Mouse (Mus musculus): Measurements from ENCODE around the gene Psmb6. TPM values are rescaled to one million over a fixed set of nuclear protein-coding genes. Genes with fewer than 3 reads are reported as not detected.

Psmb6 gene
- polyA plus RNA-seq, 1 experiment from 2014 or later = 684 TPM

DNA sequence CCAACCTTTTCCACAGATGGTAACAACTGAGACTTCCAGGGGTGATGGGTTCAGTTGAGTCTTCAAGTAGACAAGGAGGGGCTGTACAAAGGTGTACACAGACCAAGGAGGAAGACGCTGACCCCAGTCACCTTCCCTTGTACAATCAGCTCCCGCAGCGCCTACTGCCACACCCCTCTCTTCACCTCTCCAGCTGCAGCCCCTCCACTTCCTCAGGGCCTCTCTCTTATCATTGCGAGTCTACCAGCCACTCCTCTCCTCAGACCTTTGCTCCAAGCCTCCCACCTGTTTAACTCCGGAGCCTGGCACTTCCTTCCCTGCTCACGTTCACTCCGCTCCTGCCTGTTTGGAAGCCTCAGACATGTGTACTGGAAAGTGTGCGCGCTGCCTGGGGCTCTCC, 20.2 kb upstream of the Psmb6 start, which contains the start of gene Tm4sf5:
Tm4sf5 (plus strand) TSS at position 275 of the 400 bp plus-strand sequence.
- H3K9ac ChIP-seq (ENCODE audit: low read depth, low read length) = no peak within 1 kb of the TSS
- H3K36me3 ChIP-seq (ENCODE audit: control insufficient read depth, insufficient read depth, low read length) = no peaks in the 10 kb centered on the region
- WGBS (ENCODE audit: insufficient replicate concordance) = 51% methylated on average over 9 of the region's 9 CpGs
- no peaks in the 10 kb centered on the region for H3K9me3 ChIP-seq (replicated peaks; ENCODE audit: control insufficient read depth, low read length)
- no peak within 1 kb of the TSS for H3K4me2 ChIP-seq
- H3K27me3 ChIP-seq (ENCODE audit: control insufficient read depth, insufficient read depth, low read length) = peaks cover 10% of the 10 kb centered on the region
- H3K4me1 ChIP-seq (ENCODE audit: control insufficient read depth, insufficient read depth, low read length) = no peaks in the 10 kb centered on the region; the same call in 1 of the 2 replicates
- no peak within 1 kb of the TSS for H3K27ac ChIP-seq (ENCODE audit: low read depth, low read length)
- ATAC-seq (replicated peaks; ENCODE audit: insufficient number of reproducible peaks, low FRiP score, low TSS enrichment) = no peak; the same call in 1 of the 2 replicates
- H3K4me3 ChIP-seq (ENCODE audit: low read depth, low read length) = no peak within 1 kb of the TSS

DNA sequence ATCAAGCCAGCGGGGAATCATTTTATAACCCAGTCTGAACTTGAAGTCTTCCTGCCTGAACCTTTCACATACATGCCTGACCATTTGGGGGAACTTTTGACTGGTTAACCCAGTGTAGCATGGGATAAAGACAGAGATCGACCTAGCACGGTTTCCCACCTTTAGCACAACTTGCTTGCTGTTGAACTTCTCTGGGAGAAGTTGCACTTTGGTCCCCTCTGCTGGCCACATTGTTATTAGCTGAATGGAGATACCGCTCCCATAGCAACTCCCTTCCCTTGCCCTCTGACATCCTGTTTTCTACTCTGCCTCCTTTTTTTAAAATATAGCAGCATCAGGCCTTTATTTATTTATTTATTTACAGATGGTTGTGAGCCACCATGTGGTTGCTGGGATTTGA, 18.8 kb upstream of the Psmb6 start:
- 18% methylated on average over 4 of the region's 4 CpGs for WGBS (ENCODE audit: insufficient replicate concordance)
- no peak overlapping the region for H3K9ac ChIP-seq (ENCODE audit: low read depth, low read length)
- no peak overlapping the region for H3K4me2 ChIP-seq
- H3K9me3 ChIP-seq (replicated peaks; ENCODE audit: control insufficient read depth, low read length) = no peaks in the 10 kb centered on the region
- H3K4me3 ChIP-seq (ENCODE audit: low read depth, low read length) = no peak overlapping the region
- no peaks in the 10 kb centered on the region for H3K36me3 ChIP-seq (ENCODE audit: control insufficient read depth, insufficient read depth, low read length)
- H3K4me1 ChIP-seq (ENCODE audit: control insufficient read depth, insufficient read depth, low read length) = no peaks in the 10 kb centered on the region; the same call in 1 of the 2 replicates
- ATAC-seq (replicated peaks; ENCODE audit: insufficient number of reproducible peaks, low FRiP score, low TSS enrichment) = no peak
- H3K27me3 ChIP-seq (ENCODE audit: control insufficient read depth, insufficient read depth, low read length) = peaks cover 10% of the 10 kb centered on the region
- no peak overlapping the region for H3K27ac ChIP-seq (ENCODE audit: low read depth, low read length)

DNA sequence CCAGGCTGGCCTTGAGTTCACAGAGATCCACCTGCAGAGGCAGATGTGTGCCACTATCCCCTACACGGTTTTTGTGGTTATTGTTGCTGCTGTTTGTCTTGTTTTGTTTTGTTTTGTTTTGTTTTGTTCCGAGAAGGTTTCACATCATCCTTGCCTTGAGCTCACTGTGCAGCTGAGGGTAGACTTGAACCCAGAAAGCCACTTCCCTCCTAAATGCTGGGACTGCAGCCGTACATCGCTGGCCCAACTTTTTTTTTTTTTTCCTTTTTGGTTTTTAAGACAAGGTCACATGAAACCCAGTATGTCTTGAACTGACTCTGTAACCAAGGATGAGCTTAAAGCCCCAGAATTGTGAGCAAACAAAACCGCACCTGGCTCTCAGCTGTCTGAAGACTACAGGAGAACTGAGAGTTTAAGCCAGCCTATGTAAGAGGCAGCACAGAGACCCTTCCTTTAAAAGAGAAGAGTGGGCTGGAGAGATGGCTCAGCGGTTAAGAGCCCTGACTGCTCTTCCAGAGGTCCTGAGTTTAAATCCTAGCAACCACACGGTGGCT, 18.1 kb upstream of the Psmb6 start:
- Histone ChIP-seq H3K27me3 (ENCODE audit: control insufficient read depth, insufficient read depth, low read length) (peaks cover 10% of the 10 kb centered on the region), H3K4me3 (ENCODE audit: low read depth, low read length) (no peak overlapping the region), H3K4me1 (ENCODE audit: control insufficient read depth, insufficient read depth, low read length) (no peaks in the 10 kb centered on the region; the same call in 1 of the 2 replicates), H3K36me3 (ENCODE audit: control insufficient read depth, insufficient read depth, low read length) (no peaks in the 10 kb centered on the region), H3K9me3 (replicated peaks; ENCODE audit: control insufficient read depth, low read length) (no peaks in the 10 kb centered on the region), H3K9ac (ENCODE audit: low read depth, low read length) (no peak overlapping the region), H3K27ac (ENCODE audit: low read depth, low read length) (no peak overlapping the region), H3K4me2 (no peak overlapping the region)
- 70% methylated on average over 7 of the region's 7 CpGs for WGBS (ENCODE audit: insufficient replicate concordance)
- ATAC-seq (replicated peaks; ENCODE audit: insufficient number of reproducible peaks, low FRiP score, low TSS enrichment) = no peak

DNA sequence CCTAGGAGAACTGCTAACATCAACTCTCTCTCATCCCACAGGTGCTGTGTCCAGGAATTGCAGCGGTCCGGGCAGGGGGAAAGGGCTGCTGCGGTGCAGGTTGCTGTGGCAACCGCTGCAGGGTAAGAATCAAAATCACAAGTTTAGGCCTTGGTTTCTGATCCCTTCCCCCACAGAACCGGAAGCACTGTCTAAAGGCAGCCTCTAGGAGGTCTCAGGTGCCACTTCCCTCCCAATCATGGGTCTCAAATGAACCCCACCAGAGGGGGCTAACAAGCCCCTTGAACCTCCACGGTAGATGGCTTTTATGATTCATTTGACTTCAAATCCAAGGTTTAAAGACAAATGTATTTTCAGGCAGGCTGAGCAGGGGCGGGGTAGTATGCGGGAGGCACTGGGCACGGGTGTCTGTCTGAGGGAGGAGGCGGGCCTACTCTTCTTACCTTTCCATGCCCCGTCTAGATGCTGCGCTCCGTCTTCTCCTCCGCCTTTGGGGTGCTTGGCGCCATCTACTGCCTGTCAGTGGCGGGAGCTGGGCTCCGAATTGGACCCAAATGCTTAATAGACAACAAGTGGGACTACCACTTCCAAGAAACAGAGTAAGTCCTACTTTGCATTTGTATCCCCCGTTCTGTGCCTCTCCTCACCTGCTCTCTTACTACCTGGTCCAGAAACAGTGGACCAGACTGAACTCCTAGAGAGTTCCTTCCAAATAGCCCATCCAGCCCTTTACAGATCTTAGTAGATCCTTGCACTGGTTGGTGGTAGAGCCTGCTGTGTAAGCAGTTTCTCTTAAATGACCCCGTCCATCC, 15.2 kb upstream of the Psmb6 start:
- Histone ChIP-seq H3K4me3 (ENCODE audit: low read depth, low read length) (no peak overlapping the region), H3K36me3 (ENCODE audit: control insufficient read depth, insufficient read depth, low read length) (no peaks in the 10 kb centered on the region), H3K9ac (ENCODE audit: low read depth, low read length) (no peak overlapping the region), H3K4me2 (peak overlapping the region; percentile 49), H3K27ac (ENCODE audit: low read depth, low read length) (no peak overlapping the region), H3K9me3 (replicated peaks; ENCODE audit: control insufficient read depth, low read length) (no peaks in the 10 kb centered on the region), H3K4me1 (ENCODE audit: control insufficient read depth, insufficient read depth, low read length) (no peaks in the 10 kb centered on the region; the same call in 1 of the 2 replicates), H3K27me3 (ENCODE audit: control insufficient read depth, insufficient read depth, low read length) (peaks cover 10% of the 10 kb centered on the region)
- ATAC-seq (replicated peaks; ENCODE audit: insufficient number of reproducible peaks, low FRiP score, low TSS enrichment) = no peak
- WGBS (ENCODE audit: insufficient replicate concordance) = 11% methylated on average over 19 of the region's 19 CpGs

DNA sequence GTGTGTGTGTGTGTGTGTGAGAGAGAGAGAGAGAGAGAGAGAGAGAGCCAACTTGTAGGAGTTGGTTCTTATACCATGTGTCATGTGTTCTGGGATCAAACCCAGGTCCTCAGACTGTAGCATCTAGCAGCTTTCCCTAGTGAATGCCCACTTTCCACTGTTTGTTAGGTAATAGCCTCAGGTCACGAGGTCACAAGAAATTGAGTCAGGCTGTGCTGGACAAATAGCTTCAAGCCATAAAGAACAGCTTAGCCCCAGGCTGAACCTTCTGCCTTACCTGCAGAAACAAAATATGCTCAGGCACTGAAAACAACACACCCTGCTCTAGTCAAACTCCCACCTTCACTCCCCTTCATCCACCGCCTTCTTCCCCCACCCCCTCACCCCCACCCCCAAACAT, 13.9 kb upstream of the Psmb6 start:
- H3K27ac ChIP-seq (ENCODE audit: low read depth, low read length) = no peak overlapping the region
- no peak for ATAC-seq (replicated peaks; ENCODE audit: insufficient number of reproducible peaks, low FRiP score, low TSS enrichment)
- H3K4me3 ChIP-seq (ENCODE audit: low read depth, low read length) = no peak overlapping the region
- H3K9ac ChIP-seq (ENCODE audit: low read depth, low read length) = no peak overlapping the region
- no peaks in the 10 kb centered on the region for H3K36me3 ChIP-seq (ENCODE audit: control insufficient read depth, insufficient read depth, low read length)
- no peaks in the 10 kb centered on the region for H3K9me3 ChIP-seq (replicated peaks; ENCODE audit: control insufficient read depth, low read length)
- H3K4me1 ChIP-seq (ENCODE audit: control insufficient read depth, insufficient read depth, low read length) = no peaks in the 10 kb centered on the region; the same call in 1 of the 2 replicates
- WGBS (ENCODE audit: insufficient replicate concordance) = 71% methylated on average over 2 of the region's 2 CpGs
- peaks cover 10% of the 10 kb centered on the region for H3K27me3 ChIP-seq (ENCODE audit: control insufficient read depth, insufficient read depth, low read length)
- no peak overlapping the region for H3K4me2 ChIP-seq

DNA sequence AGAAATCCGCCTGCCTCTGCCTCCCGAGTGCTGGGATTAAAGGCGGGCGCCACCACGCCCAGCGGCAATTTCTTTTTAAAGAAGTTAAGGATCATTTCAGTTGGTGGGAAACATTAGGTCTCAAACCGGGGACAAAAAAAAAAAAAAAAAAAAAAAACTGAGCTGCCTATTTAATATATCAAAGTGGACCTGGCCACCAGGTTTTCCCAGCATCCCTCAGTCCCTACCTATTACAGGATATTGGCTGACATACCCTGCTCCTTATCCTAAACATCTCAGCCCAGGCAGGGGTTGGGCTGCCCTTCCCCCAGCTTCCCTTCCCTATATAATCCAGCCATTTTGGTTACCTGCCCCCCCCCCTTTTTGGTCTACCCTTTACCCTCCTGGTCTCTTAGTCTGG, 13.3 kb upstream of the Psmb6 start:
- 83% methylated on average over 7 of the region's 7 CpGs for WGBS (ENCODE audit: insufficient replicate concordance)
- Histone ChIP-seq H3K36me3 (ENCODE audit: control insufficient read depth, insufficient read depth, low read length) (no peaks in the 10 kb centered on the region), H3K27me3 (ENCODE audit: control insufficient read depth, insufficient read depth, low read length) (peaks cover 10% of the 10 kb centered on the region), H3K4me2 (no peak overlapping the region), H3K9ac (ENCODE audit: low read depth, low read length) (no peak overlapping the region), H3K27ac (ENCODE audit: low read depth, low read length) (no peak overlapping the region), H3K4me1 (ENCODE audit: control insufficient read depth, insufficient read depth, low read length) (no peaks in the 10 kb centered on the region; the same call in 1 of the 2 replicates), H3K4me3 (ENCODE audit: low read depth, low read length) (no peak overlapping the region), H3K9me3 (replicated peaks; ENCODE audit: control insufficient read depth, low read length) (no peaks in the 10 kb centered on the region)
- ATAC-seq (replicated peaks; ENCODE audit: insufficient number of reproducible peaks, low FRiP score, low TSS enrichment) = no peak

DNA sequence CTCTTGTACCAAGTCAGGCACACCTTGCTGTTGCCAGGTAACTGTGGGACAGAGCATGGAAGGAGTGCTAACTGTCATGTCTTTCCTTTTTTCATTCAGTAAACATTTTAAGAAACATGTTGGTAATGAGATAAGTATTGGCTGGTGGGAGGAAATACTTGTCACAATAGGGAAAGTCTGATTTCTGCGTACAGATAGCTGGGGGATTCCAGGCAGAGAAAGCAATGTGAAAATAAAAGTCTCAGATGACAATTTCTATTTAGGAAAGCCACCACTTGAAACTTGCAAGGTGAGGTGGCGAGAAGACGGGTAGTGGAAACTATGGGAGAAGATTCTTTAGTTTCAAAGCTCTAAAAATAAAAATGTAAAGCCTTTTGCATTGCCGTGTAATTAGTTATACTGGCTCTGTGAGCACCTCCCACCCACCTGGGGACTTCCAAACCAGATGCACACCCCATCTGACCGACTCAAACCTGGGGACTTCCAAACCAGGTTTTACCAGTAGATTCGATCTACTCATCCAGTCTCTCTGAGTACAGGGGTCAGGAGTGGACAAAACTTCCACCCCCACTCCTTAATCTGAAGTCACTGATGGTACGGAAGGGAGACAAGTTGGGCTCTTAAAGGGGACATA, 12.3 kb upstream of the Psmb6 start:
- Histone ChIP-seq H3K36me3 (ENCODE audit: control insufficient read depth, insufficient read depth, low read length) (no peaks in the 10 kb centered on the region), H3K4me3 (ENCODE audit: low read depth, low read length) (no peak overlapping the region), H3K4me2 (no peak overlapping the region), H3K9me3 (replicated peaks; ENCODE audit: control insufficient read depth, low read length) (no peaks in the 10 kb centered on the region), H3K27me3 (ENCODE audit: control insufficient read depth, insufficient read depth, low read length) (peaks cover 10% of the 10 kb centered on the region), H3K9ac (ENCODE audit: low read depth, low read length) (no peak overlapping the region), H3K27ac (ENCODE audit: low read depth, low read length) (no peak overlapping the region), H3K4me1 (ENCODE audit: control insufficient read depth, insufficient read depth, low read length) (no peaks in the 10 kb centered on the region; the same call in 1 of the 2 replicates)
- ATAC-seq (replicated peaks; ENCODE audit: insufficient number of reproducible peaks, low FRiP score, low TSS enrichment) = no peak
- 68% methylated on average over 7 of the region's 7 CpGs for WGBS (ENCODE audit: insufficient replicate concordance)

DNA sequence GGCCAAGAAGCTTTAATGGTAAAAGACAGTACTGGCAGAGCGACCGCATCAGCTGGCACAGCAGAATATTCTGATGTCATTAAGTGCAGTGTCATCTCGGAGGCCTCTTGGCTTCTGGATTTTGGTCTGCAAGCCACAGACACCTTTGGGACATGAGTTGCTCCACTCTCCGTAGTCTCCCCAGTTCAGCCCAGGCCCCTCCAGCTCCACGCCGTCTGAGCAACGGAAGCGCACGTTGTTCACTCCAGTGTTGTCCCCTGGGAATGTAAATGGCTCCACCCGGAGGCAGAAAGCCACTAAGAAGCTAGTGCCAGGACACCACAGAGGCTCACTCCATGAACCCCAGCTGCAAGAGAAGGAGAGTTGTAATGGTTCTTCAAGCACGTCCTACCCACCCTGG, 11.6 kb upstream of the Psmb6 start:
- H3K9me3 ChIP-seq (replicated peaks; ENCODE audit: control insufficient read depth, low read length) = no peaks in the 10 kb centered on the region
- ATAC-seq (replicated peaks; ENCODE audit: insufficient number of reproducible peaks, low FRiP score, low TSS enrichment) = no peak
- H3K36me3 ChIP-seq (ENCODE audit: control insufficient read depth, insufficient read depth, low read length) = no peaks in the 10 kb centered on the region
- no peak overlapping the region for H3K27ac ChIP-seq (ENCODE audit: low read depth, low read length)
- no peak overlapping the region for H3K4me3 ChIP-seq (ENCODE audit: low read depth, low read length)
- peaks cover 10% of the 10 kb centered on the region for H3K27me3 ChIP-seq (ENCODE audit: control insufficient read depth, insufficient read depth, low read length)
- WGBS (ENCODE audit: insufficient replicate concordance) = 59% methylated on average over 11 of the region's 11 CpGs
- H3K4me2 ChIP-seq = no peak overlapping the region
- no peaks in the 10 kb centered on the region; the same call in 1 of the 2 replicates for H3K4me1 ChIP-seq (ENCODE audit: control insufficient read depth, insufficient read depth, low read length)
- H3K9ac ChIP-seq (ENCODE audit: low read depth, low read length) = no peak overlapping the region

All from heart, embryonic 11.5 days (tissue).